Mouse (Mus musculus) adrenal gland, adult (tissue): ENCODE measurements around the gene Sema3b.
A peak's percentile ranks its signal among the peaks of the same experiment; 100 is the strongest.
"Not testable (repeated sequence)": the region's sequence is repeated elsewhere in the genome, so short reads cannot be mapped to it uniquely, and the experiment has no call there.

Experiments used
- DNase-seq, 2 experiments: peaks; one replicate each; pipeline ENCODE4 v3.0.0; 2022 to 2023; ENCODE audit warnings: low spot score in 1 of 2; ENCODE audit not compliant: inconsistent age in 2 of 2

The Sema3b gene

GRCm38 (mm10) chr9:107593101-107593976 lies 15.7 kb downstream of the Sema3b start:
- no peak for DNase-seq

- DNase-seq, result no peak
Measured at GRCm38 (mm10) chr9:107590773-107591060, 18.3 kb downstream of the Sema3b start.

DNA sequence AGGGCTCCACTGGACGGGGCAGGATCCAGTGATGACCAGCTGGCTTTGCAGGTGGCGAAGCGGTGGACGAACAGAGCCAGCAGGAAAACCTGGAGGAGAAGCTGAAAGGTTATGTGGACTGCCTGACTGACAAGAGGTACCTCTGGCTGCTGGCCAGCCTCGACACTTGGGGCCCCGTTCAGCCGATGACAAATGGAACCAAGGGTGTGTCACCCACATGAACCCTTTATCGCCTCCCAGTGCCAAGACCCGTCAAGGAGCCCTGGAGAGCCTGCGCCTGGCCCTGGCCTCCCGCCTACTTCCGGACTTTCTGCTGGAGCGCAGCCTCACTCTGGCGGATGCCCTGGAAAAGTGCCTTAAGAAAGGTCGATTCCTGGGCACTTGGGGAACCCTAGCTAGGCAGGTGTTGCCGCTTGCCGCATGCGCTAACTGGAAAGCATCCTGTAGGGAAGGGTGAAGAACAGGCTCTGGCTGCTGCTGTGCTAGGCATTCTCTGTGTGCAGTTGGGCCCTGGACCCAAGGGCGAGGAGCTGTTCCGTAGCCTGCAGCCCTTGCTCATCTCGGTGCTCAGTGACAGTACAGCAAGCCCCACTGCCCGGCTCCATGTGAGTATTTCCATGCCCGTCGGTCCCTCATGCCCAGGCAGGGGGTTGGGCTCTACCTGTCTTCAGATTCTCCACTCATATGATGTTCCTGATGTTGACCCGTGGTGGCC lies 18.8 kb downstream of the Sema3b start:
- DNase-seq, result peak in 1 of 2 experiments; percentile 56

DNA sequence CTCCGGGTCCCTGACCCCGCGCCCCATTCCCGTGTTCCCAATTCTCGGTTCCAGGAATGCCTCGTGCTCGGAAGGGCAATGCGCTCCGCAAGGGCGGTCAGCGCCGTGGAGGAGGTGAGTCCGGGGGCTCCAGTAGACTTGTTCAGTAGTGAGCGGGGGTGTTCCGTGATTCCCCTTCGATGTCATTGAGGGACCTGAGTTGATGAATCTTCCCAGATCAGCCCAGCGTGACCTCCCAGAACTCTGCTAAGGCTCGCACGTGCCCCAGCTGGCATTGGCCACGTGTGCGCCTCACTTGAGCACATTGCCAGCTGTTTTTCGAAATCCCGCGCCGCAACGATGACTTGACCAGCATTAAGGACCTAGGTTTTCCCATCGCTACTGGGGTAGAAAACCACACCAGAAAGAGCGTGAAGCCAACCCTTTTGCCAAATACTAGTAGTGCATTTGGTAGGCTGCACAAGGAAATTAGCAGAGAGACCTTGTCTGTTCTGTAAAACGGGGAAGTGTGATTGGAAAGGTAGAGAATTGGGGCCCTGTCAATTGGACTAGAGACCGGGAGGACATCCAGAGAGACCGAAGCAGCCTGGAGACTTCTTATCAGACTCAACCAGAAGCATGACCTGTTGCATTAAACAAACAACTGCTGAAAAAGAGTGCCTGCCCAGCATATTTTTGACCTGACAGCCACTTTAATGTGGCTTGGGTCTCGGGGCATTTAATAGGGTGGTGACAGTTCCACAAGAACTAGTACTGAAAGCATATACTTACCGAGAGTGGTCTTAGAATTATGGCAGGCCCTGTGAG lies 21.0 kb downstream of the Sema3b start:
- no peak for DNase-seq

DNA sequence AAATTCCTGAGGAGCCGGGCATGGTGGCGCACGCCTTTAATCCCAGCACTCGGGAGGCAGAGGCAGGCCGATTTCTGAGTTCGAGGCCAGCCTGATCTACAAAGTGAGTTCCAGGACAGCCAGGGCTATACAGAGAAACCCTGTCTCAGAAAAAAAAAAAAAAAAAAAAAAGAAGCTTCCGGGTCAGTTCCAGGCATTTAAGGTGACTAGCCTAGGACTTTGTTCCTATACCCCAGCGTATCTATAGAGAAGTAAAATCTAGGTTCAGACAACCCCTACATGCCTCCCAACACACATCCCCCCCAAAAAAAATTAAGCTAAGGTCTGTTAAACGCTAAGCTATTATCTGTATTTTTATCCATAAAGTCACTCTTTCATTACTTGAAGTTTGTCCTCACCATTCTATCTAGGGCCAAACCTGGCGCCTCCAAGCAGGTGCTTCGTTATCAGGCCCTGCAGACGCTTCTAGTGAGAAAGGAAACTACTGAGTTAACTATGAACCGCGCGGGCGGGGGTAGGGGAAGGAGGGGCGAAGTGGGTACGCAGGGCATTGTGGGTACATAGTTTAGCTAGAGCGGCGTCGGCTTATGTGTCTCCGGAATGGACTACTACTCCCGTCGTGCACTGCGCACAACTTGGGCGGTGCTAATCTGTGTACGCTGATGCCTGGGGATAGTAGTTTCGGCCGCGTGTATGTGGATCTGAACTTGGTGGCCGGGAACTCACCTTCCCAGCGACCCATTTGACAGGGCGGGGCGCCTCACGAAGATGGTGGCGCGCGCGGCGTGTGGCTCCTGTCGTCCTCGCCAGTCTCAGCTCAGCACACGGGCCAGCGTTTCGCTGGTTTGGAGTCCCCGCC lies 21.8 kb downstream of the Sema3b start, which contains the start of gene Ifrd2:
TSS of gene Ifrd2 (plus strand) at position 669 of the 859 bp plus-strand sequence.
- peak; percentile 97 to 98 for DNase-seq

DNA sequence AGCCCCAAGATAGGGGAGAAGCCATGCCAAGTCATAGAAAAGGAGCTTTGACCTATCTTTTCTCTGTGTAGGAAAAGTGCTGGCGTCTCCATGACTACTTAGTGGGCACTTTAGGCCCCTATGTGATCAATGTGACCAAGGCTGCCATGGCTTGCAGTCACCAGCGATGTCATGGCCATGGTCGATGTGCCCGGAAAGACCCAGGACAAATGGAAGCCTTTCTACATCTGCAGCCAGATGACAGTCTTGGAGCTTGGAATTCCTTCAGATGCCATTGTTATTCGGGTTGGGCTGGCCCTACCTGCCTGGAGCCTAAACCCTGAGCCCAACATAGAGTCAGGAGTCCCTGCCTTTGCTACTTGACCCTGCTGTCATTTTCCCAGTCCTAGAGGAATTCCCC lies 22.5 kb downstream of the Sema3b start:
- no peak for DNase-seq

- DNase-seq, result peak in 1 of 2 experiments; percentile 54
Measured at GRCm38 (mm10) chr9:107583174-107583573, 25.9 kb downstream of the Sema3b start.

DNA sequence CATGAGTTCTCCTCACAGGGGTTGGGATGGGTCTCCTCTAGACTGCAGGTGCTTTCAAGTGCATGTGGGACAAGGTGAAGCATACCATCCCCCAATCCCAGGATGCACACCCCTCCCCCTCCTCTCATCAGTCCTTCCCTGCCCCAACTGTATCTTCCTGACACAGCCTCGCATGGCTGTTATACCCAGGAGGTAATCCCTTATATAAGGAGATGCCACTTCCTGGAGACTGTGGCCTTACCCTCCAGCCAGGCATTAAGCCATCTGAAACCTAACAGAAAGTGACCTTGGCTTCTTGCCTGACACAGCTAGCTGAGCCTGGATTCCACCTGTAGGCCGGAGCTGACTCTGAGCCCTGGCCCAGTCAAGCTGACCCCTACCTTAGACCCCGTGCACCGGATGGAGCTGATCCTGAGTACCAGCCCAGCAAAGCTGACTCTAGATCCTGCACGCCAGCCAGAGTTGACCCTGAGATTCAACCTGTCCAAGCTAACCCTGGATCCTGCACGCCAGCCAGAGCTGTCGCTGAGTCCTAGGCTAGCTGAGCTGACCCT lies 26.4 kb downstream of the Sema3b start:
- peak in 1 of 2 experiments; percentile 69 for DNase-seq

DNA sequence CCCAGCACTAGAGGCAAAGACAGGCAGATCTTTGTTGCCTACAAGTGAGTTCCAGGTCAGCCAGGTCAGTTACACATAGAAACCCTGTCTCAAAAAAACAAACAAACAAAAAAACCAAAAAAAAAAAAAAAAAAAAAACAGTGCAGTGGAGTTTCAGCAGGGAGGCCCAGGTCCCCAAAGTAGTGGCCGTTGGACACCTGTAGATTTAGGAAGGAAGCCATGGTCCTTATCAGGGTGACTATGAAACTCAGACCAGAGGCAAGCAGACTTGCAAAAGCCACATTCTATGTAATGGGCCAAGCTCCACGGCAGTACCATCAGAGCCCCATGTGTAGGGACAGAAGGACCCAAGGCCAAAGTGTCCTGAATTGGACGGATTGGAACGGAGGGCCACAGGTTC lies 27.4 kb downstream of the Sema3b start:
- no peak for DNase-seq

DNA sequence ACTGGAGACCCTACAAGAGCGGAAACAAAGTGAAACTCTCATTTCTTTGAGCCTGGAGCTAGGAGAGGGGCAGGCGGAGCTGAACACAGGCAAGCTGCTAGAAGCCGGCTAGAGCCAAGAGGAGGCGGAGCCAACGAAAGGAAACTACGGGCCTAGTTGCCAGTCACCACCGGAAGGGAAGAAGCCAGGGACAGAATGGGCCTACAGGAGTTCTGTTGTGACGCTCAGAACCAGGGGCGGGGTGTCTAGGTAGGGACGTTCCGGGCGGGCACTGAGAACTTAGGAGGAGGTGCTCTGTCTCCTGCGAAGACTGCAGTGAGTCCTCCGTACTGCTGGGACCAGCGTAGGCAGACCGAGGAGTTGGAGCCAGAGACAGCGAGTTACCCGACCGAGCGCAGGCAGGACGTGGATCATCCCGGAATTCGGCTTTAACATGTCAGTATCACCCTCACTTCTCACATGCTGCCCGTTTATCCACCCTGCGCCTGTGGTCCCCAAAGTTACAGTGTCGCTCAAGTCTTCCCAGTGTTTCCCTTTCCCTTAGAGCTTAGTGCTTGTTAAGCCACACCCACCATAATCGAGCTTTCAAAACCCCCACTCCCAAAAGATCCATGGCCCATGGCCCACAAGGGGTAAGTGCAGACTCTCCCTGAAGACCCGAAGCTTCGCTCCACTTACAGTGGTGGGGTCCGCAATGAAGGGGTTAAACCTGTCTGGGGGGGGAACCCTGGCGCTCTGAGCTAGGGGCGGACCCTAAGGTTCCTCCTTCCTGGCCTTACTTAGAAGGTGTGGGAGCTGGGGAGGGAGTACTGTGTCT lies 28.3 kb downstream of the Sema3b start, which contains the start of gene Hyal3:
TSS of gene Hyal3 (plus strand) at position 318 of the 817 bp plus-strand sequence.
- DNase-seq, result peak; percentile 94 to 97

DNA sequence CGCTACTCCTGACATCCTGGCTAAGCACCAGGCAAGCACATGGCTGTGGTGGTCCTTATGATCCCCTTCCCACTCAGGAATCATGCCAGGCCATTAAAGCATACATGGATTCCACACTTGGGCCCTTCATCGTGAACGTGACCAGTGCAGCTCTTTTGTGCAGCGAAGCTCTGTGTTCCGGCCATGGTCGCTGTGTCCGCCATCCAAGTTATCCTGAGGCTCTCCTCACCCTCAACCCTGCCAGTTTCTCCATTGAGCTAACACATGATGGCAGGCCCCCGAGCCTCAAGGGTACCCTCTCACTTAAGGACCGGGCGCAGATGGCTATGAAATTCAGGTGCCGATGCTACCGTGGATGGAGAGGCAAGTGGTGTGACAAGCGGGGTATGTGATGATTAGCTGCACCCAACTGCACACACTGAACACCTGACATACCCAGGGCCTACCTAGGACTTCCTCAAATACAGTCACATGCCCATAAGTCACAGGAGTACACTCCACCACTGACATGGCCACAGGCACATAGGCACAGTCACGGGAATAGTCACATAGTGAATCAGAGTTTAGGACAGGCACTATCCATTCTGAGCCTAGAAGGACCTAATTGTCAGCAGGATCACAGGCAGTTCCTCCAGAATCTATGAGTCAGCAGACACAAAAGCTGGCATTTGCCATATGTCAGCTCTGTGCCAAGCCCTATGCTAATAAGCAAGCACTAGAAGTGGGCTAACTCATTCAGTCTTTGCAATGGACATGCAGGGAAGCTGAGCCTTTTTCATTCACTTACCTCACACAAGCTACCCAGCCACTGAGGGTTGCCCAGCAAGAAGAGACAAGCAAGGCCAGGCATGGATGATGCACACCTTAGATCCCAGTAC lies 29.8 kb downstream of the Sema3b start:
- DNase-seq, result peak; percentile 54 to 78

GRCm38 (mm10) chr9:107578587-107578986 lies 30.4 kb downstream of the Sema3b start, which contains the start of gene Naa80:
TSS of gene Naa80 (plus strand) at chr9:107578887.
- no peak for DNase-seq

- peak in 1 of 2 experiments; percentile 62 for DNase-seq
Measured at GRCm38 (mm10) chr9:107577871-107578270, 31.2 kb downstream of the Sema3b start.

DNA sequence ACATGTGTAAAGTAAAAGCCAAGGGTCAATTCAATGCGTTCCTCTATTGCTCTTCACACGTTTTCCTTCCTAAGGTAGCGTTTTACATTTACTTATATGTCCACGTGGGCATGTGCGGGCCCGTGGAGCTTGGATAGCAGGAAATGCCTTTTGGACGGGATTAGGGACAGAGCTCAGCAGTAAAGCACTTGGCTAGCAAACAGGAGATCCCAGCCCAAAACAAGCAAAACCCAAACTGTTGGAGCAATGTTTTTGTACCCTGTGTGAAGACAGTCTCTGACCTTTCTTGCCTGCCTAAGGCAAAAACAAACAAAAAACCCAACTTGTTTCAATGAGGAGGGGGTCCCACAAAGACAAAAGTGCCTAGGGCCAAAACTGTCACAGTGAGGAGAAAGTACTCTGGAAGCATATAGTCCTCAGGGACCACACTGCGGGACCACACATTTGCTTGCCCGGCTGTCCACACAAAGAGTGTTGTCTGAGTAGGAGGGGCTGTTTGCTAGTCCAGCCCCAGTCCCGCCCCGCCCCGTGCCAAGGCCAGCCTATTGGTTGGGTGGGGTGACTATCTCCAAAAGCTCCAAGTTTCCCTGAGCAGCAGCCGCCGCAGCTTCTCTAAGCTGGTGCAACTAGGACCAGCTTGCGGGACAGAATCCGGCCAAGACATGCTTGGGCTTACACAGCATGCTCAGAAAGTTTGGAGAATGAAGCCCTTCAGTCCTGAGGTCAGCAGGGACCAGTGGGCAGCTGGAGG lies 32.5 kb downstream of the Sema3b start, which contains the start of gene Hyal1:
TSS of gene Hyal1 (plus strand) at position 571 of the 751 bp plus-strand sequence.
- DNase-seq, result peak; percentile 83 to 95

DNA sequence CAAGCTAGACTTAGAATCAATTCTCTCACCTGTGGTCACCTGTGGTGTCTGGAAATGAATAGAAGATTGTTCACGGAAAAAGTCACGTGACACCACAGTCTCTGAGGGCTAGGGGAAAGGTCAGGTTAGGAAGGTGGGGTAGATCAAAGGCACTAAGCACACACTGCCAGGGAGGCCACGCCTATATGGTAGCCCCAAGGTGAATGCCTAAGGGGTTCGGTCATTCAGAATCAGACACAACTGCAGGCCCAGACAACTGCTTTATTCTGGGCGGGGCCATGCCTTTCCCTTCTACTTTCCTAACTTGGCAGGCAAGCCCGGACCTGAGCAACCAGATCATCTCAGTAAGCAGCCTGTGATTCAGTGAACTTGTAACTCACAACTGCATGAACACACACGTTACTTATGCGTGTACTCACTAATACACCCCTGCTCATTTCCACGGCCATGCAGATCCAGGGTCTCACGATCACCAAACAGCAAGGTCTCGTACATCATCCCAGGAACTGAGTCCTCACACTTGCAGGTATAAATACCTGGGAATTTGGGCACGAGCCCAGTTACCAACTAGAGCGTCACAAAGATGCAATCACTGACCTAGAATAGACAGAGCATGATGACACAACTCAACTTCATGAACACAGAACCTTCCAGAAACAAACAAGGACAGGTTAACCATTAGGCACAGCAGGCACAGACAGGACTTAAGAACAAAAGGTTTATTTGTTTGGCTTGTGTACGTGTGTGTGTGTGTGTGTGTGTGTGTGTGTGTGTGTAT lies 33.3 kb downstream of the Sema3b start:
- no peak for DNase-seq

- DNase-seq, result not testable (repeated sequence)
Measured at GRCm38 (mm10) chr9:107573774-107574173, 35.3 kb downstream of the Sema3b start.

- no peak for DNase-seq
Measured at GRCm38 (mm10) chr9:107572327-107572662, 36.7 kb downstream of the Sema3b start.
